Mouse (Mus musculus) CD4-positive, CD25-positive, alpha-beta regulatory T cell, adult 4 months (primary cell): Measurements from ENCODE around the gene Podxl. TPM values are rescaled to one million over a fixed set of nuclear protein-coding genes. Genes with fewer than 3 reads are reported as not detected.

Experiments
- ATAC-seq: one replicate; pipeline ENCODE4 v1.8.0; 2017
- polyA plus RNA-seq, 2 experiments: library from polyadenylated mRNA; unstranded; fragments of 100-300 nt; shearing (Covaris generic); gene quantifications; one replicate each; pipeline ENCODE4 v1.2.1; 2017

Podxl gene
- polyA plus RNA-seq = not detected

DNA sequence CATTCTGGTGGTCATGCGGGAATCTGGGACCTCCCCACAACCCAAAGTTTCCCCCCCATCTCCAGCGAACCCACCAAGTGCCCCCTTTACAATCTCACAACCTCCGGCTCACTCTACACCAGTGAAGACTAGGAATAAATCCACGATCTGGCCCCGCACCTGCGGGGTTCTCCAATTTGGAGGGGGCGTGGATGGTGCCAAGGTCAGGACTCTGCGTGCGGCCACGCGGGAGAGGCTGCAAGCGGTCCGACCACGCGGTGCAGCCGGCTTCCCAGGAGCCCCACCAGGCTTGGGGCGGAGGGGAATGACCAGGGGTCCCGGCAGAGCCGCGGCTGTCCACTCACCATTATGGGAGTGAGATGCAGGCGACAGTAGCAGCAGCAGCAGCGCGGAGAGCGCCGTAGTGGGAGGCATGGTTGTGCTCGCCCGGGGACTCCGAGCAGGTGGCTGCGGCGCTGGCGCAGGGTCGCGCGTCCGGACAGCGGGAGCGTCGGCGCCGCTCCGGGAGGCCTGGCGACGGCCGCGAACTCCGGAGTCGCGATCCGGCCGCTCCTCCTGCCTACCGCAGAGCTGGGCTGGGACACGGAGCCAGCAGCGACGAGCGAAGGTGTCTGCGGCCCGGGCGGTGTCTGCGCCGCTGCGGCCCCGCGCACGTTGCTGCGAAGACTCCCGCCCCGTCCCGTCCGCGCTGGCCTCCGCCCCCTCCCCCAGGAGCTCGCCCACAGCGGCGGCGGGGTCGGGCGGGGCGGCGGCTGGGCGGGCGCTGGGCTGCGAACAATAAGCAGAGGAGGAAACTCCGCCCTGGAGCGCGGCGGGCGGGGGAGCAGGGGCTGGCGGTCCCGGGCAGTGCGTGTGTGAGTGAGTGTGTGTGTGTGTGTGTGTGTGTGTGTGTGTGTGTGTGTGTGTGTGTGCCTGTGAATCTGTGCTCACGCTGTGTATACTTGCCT, at the start of gene Podxl:
Gene Podxl, minus strand, starts transcription at position 747 of the 947 bp plus-strand sequence.
- ATAC-seq = peak; percentile 69

DNA sequence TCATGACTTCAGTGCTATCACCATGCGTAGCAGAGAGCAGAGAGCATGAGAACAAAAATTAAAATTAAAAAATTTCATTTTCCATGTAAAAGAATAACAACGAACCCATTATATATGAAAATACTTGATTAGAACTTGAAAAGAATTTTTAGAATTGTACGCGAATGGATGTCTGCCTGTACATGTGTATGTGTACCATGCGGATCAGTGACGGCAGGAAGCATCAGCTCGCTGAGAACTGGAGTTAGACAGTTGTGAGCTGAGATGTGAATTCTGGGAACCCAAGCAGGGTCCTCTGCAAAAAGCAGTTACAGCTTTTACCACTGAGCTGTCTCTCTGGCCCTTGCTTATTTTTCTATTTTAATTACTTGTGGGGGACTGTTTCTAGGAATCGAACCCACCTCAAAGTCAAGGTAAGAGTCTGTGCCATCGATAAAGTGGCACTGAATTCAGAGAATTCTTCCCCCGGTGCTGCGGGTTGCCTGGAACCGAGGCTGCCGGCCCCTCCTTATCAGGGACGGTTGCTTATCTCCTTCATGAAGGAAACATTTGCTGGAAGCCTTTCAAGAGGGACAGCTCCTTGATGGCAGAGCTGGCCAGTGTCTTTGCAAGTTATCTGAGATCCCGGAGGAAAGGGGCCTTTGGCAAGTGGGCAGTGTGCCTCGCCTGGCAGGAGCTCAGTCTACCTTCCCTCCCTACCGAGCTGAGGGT, 48.9 kb upstream of the Podxl start:
- no peak for ATAC-seq

DNA sequence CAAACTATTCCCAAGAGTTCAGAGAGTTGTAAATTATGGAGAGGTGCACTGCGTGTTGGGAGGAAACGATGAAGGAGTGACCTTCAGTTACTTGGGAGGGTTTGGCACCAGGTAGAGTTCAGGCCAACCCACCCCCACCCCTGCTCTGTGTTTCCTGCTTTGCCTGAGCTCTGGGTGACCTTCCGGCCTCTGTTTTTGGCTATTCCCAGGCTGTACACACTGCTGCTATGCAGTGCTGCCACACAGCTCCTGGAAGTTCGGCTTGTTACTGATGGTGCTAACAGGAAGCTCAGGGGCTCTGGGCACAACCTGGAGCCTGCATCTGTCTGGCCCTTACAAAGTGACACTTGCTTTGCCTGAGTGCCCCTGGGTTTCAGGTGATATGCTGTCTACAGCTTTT, 42.6 kb upstream of the Podxl start:
- no peak for ATAC-seq

DNA sequence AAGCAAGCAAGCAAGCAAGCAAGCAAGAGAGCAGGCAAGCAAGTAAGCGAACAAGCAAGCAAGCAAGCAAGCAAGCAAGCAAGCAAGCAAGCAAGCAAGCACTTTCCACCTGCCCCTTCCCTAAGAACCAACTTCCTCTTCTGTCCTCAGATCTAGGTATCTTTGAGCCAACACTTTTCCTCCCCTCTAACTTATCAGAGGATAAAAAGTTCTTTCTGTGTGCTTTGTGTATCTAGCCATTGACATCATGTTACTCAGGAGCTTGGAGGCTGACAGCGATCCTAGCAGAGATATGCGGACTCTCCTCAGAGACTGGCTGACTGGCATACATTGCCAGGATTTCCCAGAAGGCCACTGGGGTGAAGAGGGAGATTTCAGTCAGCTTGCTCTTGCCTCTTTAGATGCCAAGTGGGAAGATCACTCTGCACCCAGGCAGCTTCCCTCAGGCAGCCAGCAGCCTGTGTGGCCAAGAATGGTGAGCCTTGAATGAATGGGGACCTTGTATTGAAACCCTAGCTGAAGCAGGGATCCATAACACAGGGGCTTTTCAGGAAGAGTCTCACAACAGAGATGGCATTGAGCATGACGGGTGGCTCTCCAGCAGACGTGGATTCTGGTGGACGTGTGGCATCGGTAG, 41.0 kb upstream of the Podxl start:
- ATAC-seq = no peak

DNA sequence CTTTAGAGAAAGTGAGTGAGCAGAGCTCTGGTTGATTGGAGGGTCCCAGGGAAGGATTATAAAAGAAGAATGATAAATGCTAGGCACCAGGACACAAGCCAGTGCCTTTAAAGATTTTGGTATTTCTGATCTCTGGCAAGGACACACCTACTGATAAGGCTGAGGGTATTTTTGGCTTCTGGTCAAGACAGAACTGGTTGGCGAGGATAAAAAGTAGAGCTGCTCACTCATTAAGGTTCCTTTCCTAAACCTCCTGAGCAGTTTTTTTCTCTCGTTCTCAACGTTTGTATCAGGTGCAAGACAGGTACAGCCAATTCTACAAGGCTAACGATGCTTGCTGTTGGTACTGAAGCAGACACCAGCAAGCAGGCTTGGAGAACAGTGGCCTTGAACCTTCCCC, 38.7 kb upstream of the Podxl start:
- ATAC-seq = no peak

DNA sequence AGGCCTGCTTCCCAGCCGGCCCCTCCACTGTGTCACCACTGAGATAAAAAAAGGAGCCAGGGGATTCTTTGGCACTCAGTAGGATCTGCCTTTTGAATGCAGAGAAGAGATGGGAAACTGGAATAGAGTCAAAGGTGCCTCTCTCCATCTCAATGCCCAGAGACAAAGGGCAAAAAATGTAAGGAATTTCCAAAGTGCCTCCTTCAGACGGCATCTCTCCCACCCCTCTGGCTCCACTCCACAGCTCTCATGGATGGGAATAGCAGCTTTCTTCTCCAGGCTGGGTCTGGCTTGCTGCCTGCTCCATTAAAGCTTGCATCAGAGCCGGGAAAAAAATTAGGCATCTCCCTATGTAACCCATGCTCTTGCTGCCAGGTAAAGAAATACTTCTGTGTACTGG, 37.4 kb upstream of the Podxl start:
- no peak for ATAC-seq

DNA sequence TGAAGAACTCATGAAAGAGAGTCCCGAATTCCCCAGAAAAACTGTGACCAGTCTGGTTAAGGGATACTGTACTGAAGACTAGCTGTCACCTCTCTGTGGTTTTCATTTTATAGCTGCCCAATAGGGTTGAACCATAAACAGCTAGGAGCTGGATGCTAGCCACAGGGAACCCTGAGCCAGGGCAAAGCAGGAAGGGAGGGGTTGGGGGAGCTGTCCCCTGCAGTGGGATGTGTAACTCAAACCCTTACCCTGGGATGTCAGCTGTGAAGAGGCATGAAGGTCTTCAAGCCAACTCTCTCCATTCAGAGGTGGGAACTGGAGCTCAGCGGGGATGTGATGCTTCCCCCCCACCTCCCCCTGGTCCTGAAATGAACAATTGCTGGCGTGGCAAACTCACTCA, 36.1 kb upstream of the Podxl start:
- no peak for ATAC-seq

DNA sequence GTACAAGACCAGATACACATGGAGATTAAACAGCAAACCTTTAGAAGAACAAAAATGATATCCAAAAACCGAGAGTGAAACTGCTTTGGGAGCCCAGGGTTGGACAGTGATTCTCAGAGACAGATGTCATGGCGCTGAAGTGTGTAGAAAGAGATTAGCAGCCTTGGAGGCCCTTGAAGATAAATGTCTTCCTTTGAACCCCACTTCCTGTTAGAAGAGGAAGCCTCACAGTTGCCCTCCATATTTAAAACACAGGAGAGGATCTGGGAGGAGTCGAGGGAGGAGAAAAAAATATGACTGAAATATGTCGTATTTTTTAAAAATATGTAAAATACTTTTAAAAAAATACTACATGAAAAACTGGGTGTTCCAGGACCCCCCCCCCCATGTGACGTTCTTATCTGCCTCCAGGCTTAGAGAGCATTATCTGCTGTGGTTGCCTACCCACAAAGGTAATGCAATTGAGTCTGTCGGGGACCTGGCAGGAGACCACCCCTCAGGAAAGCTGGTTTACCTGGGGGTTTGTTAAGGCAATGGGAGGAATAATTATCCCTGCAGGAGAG, 34.6 kb upstream of the Podxl start:
- ATAC-seq = no peak

DNA sequence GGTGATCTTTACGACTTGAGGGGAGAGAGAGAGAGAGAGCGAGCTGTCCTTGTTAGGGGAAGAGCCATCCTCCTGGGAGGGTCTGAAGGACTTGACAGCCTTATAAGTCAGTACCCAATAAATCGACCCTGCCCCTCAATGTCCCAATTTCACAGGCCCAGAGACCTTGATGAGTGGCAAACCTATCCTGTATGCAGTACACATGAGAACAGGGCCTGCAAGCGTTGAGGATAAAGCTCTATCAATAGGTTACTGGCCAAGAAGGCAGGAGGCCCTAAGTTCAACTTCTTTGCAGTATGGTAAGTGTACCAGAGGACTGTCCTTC, 33.3 kb upstream of the Podxl start:
- no peak for ATAC-seq

DNA sequence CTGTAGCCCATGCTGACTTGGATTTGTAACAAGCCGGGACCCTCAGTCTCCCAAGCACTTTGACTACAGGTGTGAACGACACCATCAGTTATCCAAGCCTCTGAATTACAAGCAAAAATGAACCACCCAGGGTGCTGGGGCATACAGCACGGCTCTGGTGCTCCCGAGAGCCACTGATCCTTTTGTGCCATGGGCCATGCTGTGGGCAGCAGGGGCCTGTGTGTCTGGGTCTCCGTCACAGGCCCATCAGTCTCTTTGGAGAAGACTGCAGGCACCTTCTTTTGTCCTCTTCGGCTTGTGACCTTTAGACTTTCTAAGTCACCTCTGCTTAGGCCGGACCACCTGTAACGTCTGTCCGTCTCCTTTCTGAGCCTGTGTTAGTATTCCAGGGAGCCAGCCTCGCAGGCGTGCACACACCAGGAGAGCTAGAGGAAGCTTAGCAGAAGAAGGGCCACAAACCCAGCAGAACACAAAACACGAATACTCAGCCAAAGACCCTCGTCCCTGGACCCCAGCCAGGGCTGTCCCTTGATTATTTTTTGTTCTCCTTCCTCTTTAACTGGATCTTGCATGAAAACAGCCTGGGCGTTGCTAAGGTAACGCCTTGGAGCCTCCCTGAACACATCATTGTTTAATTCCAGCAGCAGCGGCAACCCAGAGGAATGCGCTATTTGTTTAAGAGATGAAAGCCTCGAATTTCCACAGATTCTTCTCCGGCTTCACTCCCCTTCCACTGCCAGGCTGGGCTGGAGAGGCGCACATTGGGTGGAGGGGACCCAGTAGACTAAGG, 32.8 kb upstream of the Podxl start:
- no peak for ATAC-seq

DNA sequence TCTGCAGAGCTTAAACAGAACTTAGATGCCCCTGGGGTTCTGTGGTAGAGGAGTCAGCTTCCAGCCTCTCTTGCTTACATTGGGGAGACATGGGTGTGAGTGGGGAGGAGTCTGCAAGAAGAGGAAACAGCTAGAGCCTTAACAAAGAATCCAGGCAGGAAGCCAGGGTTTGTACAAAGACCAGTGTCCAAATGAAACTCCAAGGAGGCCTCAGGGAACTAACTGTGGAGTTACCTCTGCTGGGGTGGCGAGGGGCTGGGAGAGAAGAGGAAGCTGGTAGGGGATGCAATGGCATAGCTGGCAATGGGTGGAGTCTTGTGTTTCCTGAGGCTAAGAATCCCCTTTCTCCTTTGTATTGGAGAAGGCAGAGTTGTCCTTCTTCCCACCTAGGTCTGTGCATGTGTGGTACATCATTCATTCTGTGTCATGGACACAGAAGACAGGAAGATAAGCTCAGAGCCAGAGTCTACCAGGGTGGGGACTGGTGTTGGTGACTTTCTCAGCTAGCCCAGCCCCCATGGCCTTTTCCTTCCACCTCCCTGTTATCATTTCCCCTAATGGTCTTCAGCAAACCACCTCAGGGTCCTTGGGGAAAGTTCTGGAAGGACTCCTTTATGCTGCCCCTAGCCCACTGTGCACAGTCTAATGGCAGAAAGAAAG, 28.9 kb upstream of the Podxl start:
- ATAC-seq = no peak

DNA sequence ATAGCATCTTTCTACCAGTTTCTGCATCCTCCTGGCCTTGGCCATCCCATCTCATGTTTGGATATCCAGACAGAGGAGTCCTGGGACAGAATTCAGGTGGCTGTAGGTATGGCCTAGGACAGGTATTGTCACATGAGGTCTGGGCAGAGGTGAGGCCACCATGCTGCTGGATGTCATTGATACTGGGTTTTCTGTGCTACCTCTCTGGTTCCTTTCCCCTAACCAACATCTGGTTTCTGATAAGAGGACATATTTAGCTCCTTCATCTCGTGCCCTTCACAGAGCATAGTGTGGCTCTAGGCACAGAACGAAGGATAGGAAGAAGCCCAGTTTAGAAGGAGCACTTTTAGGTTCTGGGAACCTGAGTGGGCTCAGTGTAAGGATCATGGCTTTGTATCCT, 28.3 kb upstream of the Podxl start:
- no peak for ATAC-seq

DNA sequence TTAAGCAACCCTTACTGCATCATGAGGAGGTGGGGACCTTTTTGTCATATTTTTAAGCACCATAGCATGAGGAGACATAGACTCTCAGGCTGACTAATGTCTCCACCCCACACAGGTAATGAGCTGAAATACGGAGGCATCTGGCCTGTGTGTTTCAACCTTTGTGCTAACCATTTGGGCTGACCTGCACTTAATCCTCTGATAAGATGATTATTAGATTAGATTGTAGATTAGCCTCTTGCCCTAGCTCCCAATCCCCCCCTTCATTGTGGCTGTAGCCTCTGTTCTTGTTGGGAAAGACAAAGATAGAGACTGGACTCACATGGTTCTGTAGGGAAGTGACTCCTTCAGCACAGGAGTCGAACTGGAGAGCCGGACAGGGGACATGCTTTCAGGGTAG, 27.9 kb upstream of the Podxl start:
- no peak for ATAC-seq

DNA sequence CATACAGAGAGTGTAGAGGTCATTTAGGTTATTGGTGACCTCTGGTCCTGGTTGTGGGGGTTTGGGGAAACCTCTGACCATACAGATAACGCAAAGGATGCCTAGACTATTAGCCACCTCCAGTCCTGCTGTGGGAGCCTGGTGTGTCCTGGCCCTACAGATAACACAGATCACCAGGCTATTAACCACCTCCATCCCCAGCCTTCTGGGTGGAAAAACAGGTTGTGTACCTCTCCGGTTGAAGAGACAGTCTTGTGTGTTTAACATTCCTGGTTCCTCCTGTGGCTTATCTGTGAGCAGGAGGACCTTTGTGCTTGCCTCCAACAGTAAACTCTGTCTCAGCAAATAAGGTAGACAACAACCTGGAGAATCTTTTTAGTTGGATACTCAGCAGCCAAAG, 27.0 kb upstream of the Podxl start:
- no peak for ATAC-seq

DNA sequence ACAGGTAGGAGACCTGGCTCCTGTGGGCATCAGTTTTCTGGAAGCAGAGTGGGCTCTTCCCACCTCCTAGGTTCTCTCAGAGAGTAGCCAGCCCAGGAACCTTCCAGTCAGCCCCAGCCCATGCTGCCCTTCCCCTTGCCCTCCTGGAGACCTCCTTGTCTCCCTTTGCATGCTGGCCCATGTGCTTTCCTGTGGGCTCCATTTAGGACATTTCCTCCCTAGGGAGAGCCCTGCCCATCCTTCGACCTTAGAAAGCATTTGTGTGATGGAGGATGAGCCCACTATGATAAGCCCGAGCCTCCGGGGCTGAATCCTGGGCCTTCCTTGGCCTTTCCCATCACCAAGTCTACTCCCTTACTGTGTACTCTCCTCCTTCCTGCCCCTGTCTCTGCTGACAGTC, 25.5 kb upstream of the Podxl start:
- ATAC-seq = no peak

DNA sequence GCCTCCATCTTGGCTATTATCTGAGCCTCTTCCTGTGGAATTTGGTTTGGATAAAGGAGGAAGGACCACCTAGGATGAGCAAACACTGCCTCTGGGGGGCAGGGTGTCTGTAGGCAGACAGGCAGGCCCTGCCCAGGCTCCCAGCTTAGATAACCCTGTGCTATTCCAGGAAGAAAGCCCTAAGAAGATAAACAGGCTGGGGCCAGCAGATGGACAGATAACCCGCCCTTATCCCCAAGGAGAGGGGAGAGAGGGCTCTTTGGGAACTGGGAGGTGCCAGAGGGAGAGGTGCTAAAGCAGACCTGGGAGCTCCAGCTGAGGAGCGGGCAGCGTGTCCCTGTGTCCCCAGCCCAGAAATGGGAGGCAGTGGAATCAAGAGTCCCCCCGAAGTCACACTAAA, 23.9 kb upstream of the Podxl start:
- no peak for ATAC-seq

DNA sequence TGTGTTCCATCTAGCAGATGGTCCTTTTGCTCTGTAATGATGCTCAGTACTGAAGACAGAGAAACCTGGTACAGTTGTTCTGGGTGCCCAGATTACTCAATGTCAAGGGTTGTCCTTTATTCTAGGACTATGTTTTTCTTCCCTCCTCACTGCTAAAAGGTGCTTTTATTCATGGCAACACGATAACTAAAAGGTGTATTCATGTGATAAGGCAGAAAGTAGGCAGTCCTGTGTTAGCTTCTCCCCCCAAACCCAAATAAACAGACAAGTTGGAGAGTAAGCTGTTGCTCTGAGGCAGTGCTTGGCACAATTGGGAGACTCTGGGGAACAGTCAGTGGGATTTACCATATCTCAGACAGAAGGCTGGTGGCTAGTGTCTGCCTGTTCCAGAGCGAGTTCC, 22.3 kb upstream of the Podxl start:
- ATAC-seq = no peak

DNA sequence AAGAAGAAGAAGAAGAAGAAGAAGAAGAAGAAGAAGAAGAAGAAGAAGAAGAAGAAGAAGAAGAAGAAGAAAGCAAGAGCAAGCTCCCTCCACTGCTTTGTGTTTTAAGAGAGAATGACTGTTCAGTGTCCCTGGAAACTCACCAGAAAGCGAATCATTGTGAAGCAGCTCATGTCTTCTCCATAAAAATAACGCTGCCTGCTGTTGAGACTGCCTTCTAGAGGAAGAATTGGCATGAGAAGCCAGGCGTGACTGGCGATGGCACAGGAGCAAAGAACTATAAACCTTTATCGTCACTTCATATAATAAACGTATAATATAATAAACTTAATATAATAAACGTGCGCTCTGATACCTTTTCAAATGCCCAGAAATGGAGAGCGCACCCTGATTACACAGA, 12.4 kb upstream of the Podxl start:
- no peak for ATAC-seq

DNA sequence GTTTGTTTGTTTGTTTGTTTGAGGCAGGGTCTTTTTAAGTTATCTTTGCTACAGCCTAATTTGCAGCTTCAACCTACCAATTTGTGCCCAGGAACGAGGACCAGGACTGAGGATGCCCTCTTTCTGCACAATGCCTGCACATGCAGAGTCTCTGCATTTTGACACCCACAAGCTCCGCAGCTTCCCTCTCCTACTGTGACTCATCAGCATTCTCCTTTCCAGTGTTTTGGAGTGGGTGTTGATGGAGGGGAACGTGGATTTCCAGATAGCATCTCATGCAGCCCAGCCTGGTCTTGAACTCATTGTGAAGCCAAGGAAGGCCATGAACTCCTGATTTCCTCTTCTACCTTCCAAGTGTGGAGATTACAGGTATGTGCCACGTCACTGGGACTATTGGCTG, 11.3 kb upstream of the Podxl start:
- no peak for ATAC-seq

DNA sequence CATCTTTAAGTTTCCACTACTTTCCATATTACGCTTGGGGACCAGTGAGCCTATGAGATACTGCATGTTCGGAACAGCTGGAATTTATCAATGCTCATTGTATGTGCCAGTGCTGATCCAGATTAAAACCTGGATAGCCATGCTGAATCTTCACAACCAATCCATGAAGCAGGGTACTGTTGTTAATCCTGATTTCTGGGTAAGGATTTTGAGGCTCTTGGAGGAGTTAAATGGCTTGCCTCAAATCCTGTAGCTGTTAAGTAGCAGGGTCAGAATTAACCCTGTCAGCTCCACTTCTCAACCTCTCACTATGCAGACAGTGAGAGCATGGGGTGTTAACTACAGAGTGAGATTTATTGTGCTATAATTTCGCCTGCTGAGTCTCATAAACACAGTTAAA, 7.7 kb upstream of the Podxl start:
- ATAC-seq = no peak

DNA sequence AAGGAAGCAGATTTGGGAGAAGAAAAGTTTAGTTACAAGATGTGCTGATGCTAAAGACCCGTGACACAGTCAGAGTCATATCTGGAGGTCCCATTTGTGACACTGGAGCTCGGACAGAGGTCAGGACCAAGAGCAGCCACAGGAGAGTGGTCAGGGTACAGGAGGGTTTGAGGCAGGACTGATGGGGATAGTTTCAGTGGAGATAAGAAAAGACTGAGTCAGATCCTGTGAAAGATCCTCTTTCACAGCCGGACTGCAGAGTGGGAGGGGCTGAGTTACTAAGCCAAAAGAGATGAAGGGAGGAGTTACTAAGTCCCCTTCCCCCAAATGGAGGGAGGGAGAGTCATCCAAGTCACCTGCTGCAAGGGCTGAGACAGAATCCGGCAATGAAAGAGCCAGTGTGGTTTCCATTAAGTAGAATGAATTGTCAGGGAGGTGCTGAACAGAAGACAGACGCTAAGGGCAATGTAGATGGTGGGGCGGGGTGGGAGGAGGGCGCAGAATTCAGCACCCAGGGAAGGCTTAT, 4.4 kb upstream of the Podxl start:
- no peak for ATAC-seq

DNA sequence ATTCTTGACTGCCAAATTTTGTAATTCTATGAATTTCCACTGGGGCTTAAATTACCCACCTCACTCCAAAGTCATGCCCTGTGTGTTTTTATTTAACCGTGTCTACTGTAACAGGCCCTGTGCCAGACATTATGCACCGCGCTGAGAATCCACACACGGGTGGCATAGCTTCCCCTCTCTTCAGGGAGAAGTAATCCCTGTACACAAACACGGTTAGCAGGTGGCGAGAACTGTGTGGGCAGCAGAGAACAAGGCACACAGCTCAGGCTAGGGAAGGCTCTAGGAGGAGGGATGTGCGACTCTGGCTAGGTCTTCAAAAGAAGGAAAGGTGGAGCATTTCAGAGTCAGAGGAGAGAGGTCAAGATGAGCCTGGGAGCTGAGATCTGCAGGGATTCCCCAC, 3.4 kb upstream of the Podxl start:
- no peak for ATAC-seq
